Mouse (Mus musculus) cortical plate, adult 2 months (tissue): ENCODE measurements around the gene Thpo. TPM values are rescaled to one million over a fixed set of nuclear protein-coding genes. Genes with fewer than 3 reads are reported as not detected.

Source experiments
- H3K27ac ChIP-seq: fragments of 200-500 bp; 2 replicates; pipeline ENCODE4 v1.5.1; 2012; ENCODE audit warnings: low read length, control low read depth, inconsistent platforms; ENCODE audit not compliant: insufficient read depth
- H3K4me1 ChIP-seq: fragments of 200-500 bp; 2 replicates; pipeline ENCODE4 v1.6.1; 2011; ENCODE audit warnings: low read length; ENCODE audit not compliant: control insufficient read depth, insufficient read depth
- H3K4me3 ChIP-seq: fragments of 200-500 bp; 2 replicates; pipeline ENCODE4 v1.5.1; 2011; ENCODE audit warnings: mild to moderate bottlenecking, low read length, control low read depth; ENCODE audit not compliant: insufficient read depth
- CTCF ChIP-seq: fragments of 200-500 bp; IDR thresholded peaks from 2 replicates; pipeline ENCODE4 v1.5.1; 2011; ENCODE audit warnings: mild to moderate bottlenecking, control low read depth, low read length; ENCODE audit not compliant: insufficient read depth; ENCODE audit errors: extremely low read depth
- POLR2A ChIP-seq: fragments of 200-500 bp; IDR thresholded peaks from 2 replicates; pipeline ENCODE4 v1.6.1; 2011; ENCODE audit warnings: mild to moderate bottlenecking, low read length, control low read depth; ENCODE audit not compliant: insufficient read depth; ENCODE audit errors: extremely low read depth
- polyA plus RNA-seq: library from polyadenylated mRNA; depleted of rRNA; stranded (reverse); fragments of >200 nt; gene quantifications from 2 replicates; pipeline ENCODE4 v1.2.3, GENCODE M21; 2012

Gene Thpo
- polyA plus RNA-seq, 1 experiment: 20.6 TPM

- H3K4me3 ChIP-seq: no peak overlapping the region
- no peak overlapping the region for H3K27ac ChIP-seq
- H3K4me1 ChIP-seq: no peaks in the 10 kb centered on the region
- TF ChIP-seq CTCF: no peak
- no peak for TF ChIP-seq POLR2A
Observed at GRCm38 (mm10) chr16:20725750-20726149, 8.6 kb downstream of the Thpo start.

GRCm38 (mm10) chr16:20725321-20725720 lies 9.0 kb downstream of the Thpo start:
- no peak for TF ChIP-seq POLR2A
- TF ChIP-seq CTCF: no peak
- Histone ChIP-seq H3K4me1 (no peaks in the 10 kb centered on the region), H3K4me3 (no peak overlapping the region), H3K27ac (no peak overlapping the region)

- TF ChIP-seq POLR2A: no peak
- TF ChIP-seq CTCF: peak; percentile 63
Observed at GRCm38 (mm10) chr16:20724338-20724748, 10.0 kb downstream of the Thpo start.

GRCm38 (mm10) chr16:20723247-20723646 lies 11.1 kb downstream of the Thpo start:
- Histone ChIP-seq H3K27ac (no peak overlapping the region), H3K4me1 (no peaks in the 10 kb centered on the region), H3K4me3 (no peak overlapping the region)
- TF ChIP-seq POLR2A (no peak), CTCF (no peak)

More at GRCm38 (mm10) chr16:20724338-20724748, 10.0 kb downstream of the Thpo start:
- Histone ChIP-seq H3K4me1 (no peaks in the 10 kb centered on the region), H3K4me3 (no peak overlapping the region), H3K27ac (no peak overlapping the region)

GRCm38 (mm10) chr16:20722736-20723135 lies 11.6 kb downstream of the Thpo start:
- Histone ChIP-seq H3K27ac (no peak overlapping the region), H3K4me1 (no peaks in the 10 kb centered on the region), H3K4me3 (no peak overlapping the region)
- TF ChIP-seq CTCF: no peak
- TF ChIP-seq POLR2A: no peak

- no peak overlapping the region for H3K4me3 ChIP-seq
- no peak overlapping the region for H3K27ac ChIP-seq
- H3K4me1 ChIP-seq: no peaks in the 10 kb centered on the region
- no peak for TF ChIP-seq POLR2A
- no peak for TF ChIP-seq CTCF
Observed at GRCm38 (mm10) chr16:20721808-20722207, 12.5 kb downstream of the Thpo start.

GRCm38 (mm10) chr16:20717978-20718670 lies 16.2 kb downstream of the Thpo start:
- TF ChIP-seq POLR2A (no peak), CTCF (no peak)
- Histone ChIP-seq H3K4me3 (peak overlapping the region; percentile 72), H3K27ac (no peak overlapping the region), H3K4me1 (peaks cover 1% of the 10 kb centered on the region; the same call in 1 of the 2 replicates)

- Histone ChIP-seq H3K4me1 (peaks cover 1% of the 10 kb centered on the region; the same call in 1 of the 2 replicates), H3K27ac (peak within 1 kb of the TSS; percentile 88), H3K4me3 (peak within 1 kb of the TSS; percentile 72)
- TF ChIP-seq POLR2A: peak; percentile 54
- peak; percentile 40 for TF ChIP-seq CTCF
Observed at GRCm38 (mm10) chr16:20717181-20717977, 16.9 kb downstream of the Thpo start, which contains the start of the genes Polr2h and Clcn2. Gene Polr2h, plus strand, starts transcription at chr16:20717665. Gene Clcn2, minus strand, starts transcription at chr16:20717746.

GRCm38 (mm10) chr16:20716841-20717180 lies 17.5 kb downstream of the Thpo start:
- no peak for TF ChIP-seq POLR2A
- TF ChIP-seq CTCF: 0 out of 2 replicates have a peak, but pooled peaks have one; percentile 4
- peak overlapping the region; percentile 72 for H3K4me3 ChIP-seq
- H3K27ac ChIP-seq: peak overlapping the region; percentile 81
- H3K4me1 ChIP-seq: peaks cover 1% of the 10 kb centered on the region; the same call in 1 of the 2 replicates
